Mouse (Mus musculus) stomach, postnatal 0 days (tissue): ENCODE data around the gene Ckap2l. TPM values are rescaled to one million over a fixed set of nuclear protein-coding genes. Genes with fewer than 3 reads are reported as not detected.

Experiments used
- ATAC-seq: fragments of 200-750 bp; cut with Nextera tagmentation; 2 replicates; pipeline ENCODE4 v1.8.0; 2017; ENCODE audit not compliant: low FRiP score, low TSS enrichment
- DNase-seq: peaks from one replicate; pipeline ENCODE4 v3.0.0-alpha.2; 2016; ENCODE audit warnings: low spot score
- H3K27ac ChIP-seq: fragments of 300-500 bp; sonication (generic); replicated peaks from 2 replicates; pipeline ENCODE4 v1.5.1; 2014; ENCODE audit warnings: mild to moderate bottlenecking, control low read depth
- H3K27me3 ChIP-seq: fragments of 300-500 bp; sonication (generic); 2 replicates; pipeline ENCODE4 v1.6.1; 2014; ENCODE audit warnings: low read length; ENCODE audit not compliant: control insufficient read depth, insufficient read depth
- H3K36me3 ChIP-seq: fragments of 300-500 bp; sonication (generic); 2 replicates; pipeline ENCODE4 v1.6.1; 2014; ENCODE audit warnings: low read length, mixed read lengths; ENCODE audit not compliant: control insufficient read depth, insufficient read depth
- H3K4me1 ChIP-seq: fragments of 300-500 bp; sonication (generic); replicated peaks from 2 replicates; pipeline ENCODE4 v1.6.1; 2014; ENCODE audit warnings: antibody characterized with exemption; ENCODE audit not compliant: control insufficient read depth, insufficient read depth
- H3K4me2 ChIP-seq: fragments of 300-500 bp; sonication (generic); replicated peaks from 2 replicates; pipeline ENCODE4 v1.6.1; 2014; ENCODE audit warnings: low read depth, mild to moderate bottlenecking, control low read depth, moderate library complexity
- H3K4me3 ChIP-seq: fragments of 300-500 bp; sonication (generic); 2 replicates; pipeline ENCODE4 v1.5.1; 2014; ENCODE audit warnings: low read depth, low read length, control low read depth
- H3K9ac ChIP-seq: fragments of 300-500 bp; sonication (generic); 2 replicates; pipeline ENCODE4 v1.6.1; 2014; ENCODE audit warnings: mild to moderate bottlenecking, low read length, control low read depth, mixed read lengths
- H3K9me3 ChIP-seq: fragments of 300-500 bp; sonication (generic); 2 replicates; pipeline ENCODE4 v1.6.1; 2016; ENCODE audit warnings: low read length; ENCODE audit not compliant: control insufficient read depth
- CTCF ChIP-seq: IDR thresholded peaks from 2 replicates; pipeline ENCODE4 v1.5.1; 2016; ENCODE audit warnings: antibody characterized with exemption, low read depth, mild to moderate bottlenecking, moderate library complexity
- EP300 ChIP-seq: optimal IDR thresholded peaks from 2 replicates; pipeline ENCODE3; 2016; ENCODE audit warnings: antibody characterized with exemption
- WGBS: fragments of 180-500 bp; shearing (Covaris S2); extraction: QIAGEN DNeasy Blood & Tissue Kit; methylation state at CpG from one replicate; pipeline ENCODE4 v1.1.7; 2014; 5-methylcytosine and 5-hydroxymethylcytosine counted together
- polyA plus RNA-seq: library from polyadenylated mRNA; unstranded; fragments of >200 nt; fragmentation: Nextera tagmentation; extraction: Ambion mirVana; gene quantifications from 2 replicates; pipeline ENCODE4 v1.2.1, GENCODE M21; 2015

The Ckap2l gene
- polyA plus RNA-seq, 1 experiment from 2014 or later: 9.8 TPM

- DNase-seq (no peak), ATAC-seq (no peak)
- H3K9me3 ChIP-seq: no peaks in the 10 kb centered on the region
- H3K4me3 ChIP-seq: no peak overlapping the region
- no peaks in the 10 kb centered on the region for H3K4me1 ChIP-seq
- no peaks in the 10 kb centered on the region for H3K27me3 ChIP-seq
- WGBS: 49% methylated on average over 6 of the region's 6 CpGs
- H3K27ac ChIP-seq: no peak overlapping the region
- TF ChIP-seq CTCF: no peak
- no peak overlapping the region for H3K9ac ChIP-seq
- H3K36me3 ChIP-seq: no peaks in the 10 kb centered on the region
- H3K4me2 ChIP-seq: no peak overlapping the region
Observed at GRCm38 (mm10) chr2:129261151-129261794, 35.7 kb downstream of the Ckap2l start.

GRCm38 (mm10) chr2:129260646-129261045 is 36.4 kb downstream of the Ckap2l start:
- ATAC-seq (no peak), DNase-seq (no peak)
- Histone ChIP-seq H3K36me3 (no peaks in the 10 kb centered on the region), H3K27ac (no peak overlapping the region), H3K27me3 (no peaks in the 10 kb centered on the region), H3K9ac (no peak overlapping the region), H3K4me3 (no peak overlapping the region), H3K4me2 (no peak overlapping the region), H3K9me3 (no peaks in the 10 kb centered on the region), H3K4me1 (no peaks in the 10 kb centered on the region)
- 53% methylated on average over 3 of the region's 3 CpGs for WGBS
- no peak for TF ChIP-seq EP300
- no peak for TF ChIP-seq CTCF

- Histone ChIP-seq H3K4me1 (no peaks in the 10 kb centered on the region), H3K9ac (no peak overlapping the region), H3K27me3 (no peaks in the 10 kb centered on the region), H3K27ac (no peak overlapping the region), H3K36me3 (no peaks in the 10 kb centered on the region), H3K4me3 (no peak overlapping the region), H3K4me2 (no peak overlapping the region), H3K9me3 (no peaks in the 10 kb centered on the region)
- TF ChIP-seq EP300 (no peak), CTCF (peak; percentile 98)
- peak; percentile 52 for ATAC-seq
- 36% methylated on average over 7 of the region's 7 CpGs for WGBS
- DNase-seq: peak; percentile 55
Observed at GRCm38 (mm10) chr2:129258475-129259211, 38.4 kb downstream of the Ckap2l start.

- H3K4me3 ChIP-seq: no peak overlapping the region
- H3K4me1 ChIP-seq: no peaks in the 10 kb centered on the region
- H3K9ac ChIP-seq: no peak overlapping the region
- H3K9me3 ChIP-seq: no peaks in the 10 kb centered on the region
- no peak overlapping the region for H3K4me2 ChIP-seq
- H3K27me3 ChIP-seq: no peaks in the 10 kb centered on the region
- H3K36me3 ChIP-seq: no peaks in the 10 kb centered on the region
- DNase-seq: peak; percentile 66
- TF ChIP-seq EP300: no peak
- TF ChIP-seq CTCF: no peak
- peak; percentile 93 for ATAC-seq
- 64% methylated on average over 3 of the region's 3 CpGs for WGBS
- no peak overlapping the region for H3K27ac ChIP-seq
Observed at GRCm38 (mm10) chr2:129258056-129258455, 39.0 kb downstream of the Ckap2l start.

- Histone ChIP-seq H3K4me1 (no peaks in the 10 kb centered on the region), H3K4me2 (no peak overlapping the region), H3K27ac (no peak overlapping the region), H3K27me3 (no peaks in the 10 kb centered on the region), H3K9ac (no peak overlapping the region), H3K36me3 (no peaks in the 10 kb centered on the region), H3K9me3 (no peaks in the 10 kb centered on the region), H3K4me3 (no peak overlapping the region)
- ATAC-seq: no peak
- no peak for DNase-seq
- WGBS: 75% methylated on average over 4 of the region's 4 CpGs
- TF ChIP-seq EP300: no peak
- no peak for TF ChIP-seq CTCF
Observed at GRCm38 (mm10) chr2:129256006-129256405, 41.0 kb downstream of the Ckap2l start.

- Histone ChIP-seq H3K9me3 (no peaks in the 10 kb centered on the region), H3K27ac (no peak overlapping the region), H3K4me1 (no peaks in the 10 kb centered on the region), H3K4me2 (no peak overlapping the region), H3K36me3 (no peaks in the 10 kb centered on the region), H3K27me3 (no peaks in the 10 kb centered on the region), H3K9ac (no peak overlapping the region), H3K4me3 (no peak overlapping the region)
- TF ChIP-seq CTCF: no peak
- TF ChIP-seq EP300: no peak
- ATAC-seq (no peak), DNase-seq (no peak)
- 38% methylated on average over 2 of the region's 2 CpGs for WGBS
Observed at GRCm38 (mm10) chr2:129254076-129254475, 42.9 kb downstream of the Ckap2l start.
